Mouse (Mus musculus) CH12.LX (cell line): ENCODE measurements around the gene Prkcd. TPM values are rescaled to one million over a fixed set of nuclear protein-coding genes. Genes with fewer than 3 reads are reported as not detected.

Source experiments
- DNase-seq: peaks from one replicate; pipeline ENCODE4 v3.0.0-alpha.2; 2013; ENCODE audit errors: extremely low read depth
- H3K27ac ChIP-seq: 2 replicates; pipeline ENCODE4 v1.5.1; 2012; ENCODE audit warnings: low read depth, mild to moderate bottlenecking, control low read depth, moderate library complexity; ENCODE audit not compliant: insufficient read depth
- H3K27me3 ChIP-seq: replicated peaks from 2 replicates; pipeline ENCODE3; 2012; ENCODE audit warnings: inconsistent platforms
- H3K36me3 ChIP-seq, 2 experiments: replicated peaks in 1 of 2; 2 replicates each; pipeline versions ENCODE3 to v1.6.1; 2012; ENCODE audit warnings: inconsistent platforms in 1 of 2, low read length in 1 of 2, mild to moderate bottlenecking in 1 of 2, mixed read lengths in 1 of 2, moderate library complexity in 1 of 2; ENCODE audit not compliant: control insufficient read depth in 1 of 2, insufficient read depth in 1 of 2
- H3K4me1 ChIP-seq, 2 experiments: 2 replicates each; pipeline ENCODE4 v1.6.1; 2012; ENCODE audit warnings: inconsistent platforms in 1 of 2, moderate library complexity in 1 of 2; ENCODE audit not compliant: insufficient read depth in 2 of 2, control insufficient read depth in 1 of 2
- H3K4me2 ChIP-seq: 2 replicates; pipeline ENCODE4 v1.6.1; 2012; ENCODE audit warnings: low read depth, mild to moderate bottlenecking, control low read depth; ENCODE audit not compliant: poor library complexity, insufficient read depth, severe bottlenecking
- H3K4me3 ChIP-seq, 3 experiments: fragments of 150-350 bp in 1 of 3; sonication (generic) in 1 of 3; replicated peaks in 1 of 3; 2 replicates each; pipeline versions ENCODE3 to v1.5.1; 2011 to 2012; ENCODE audit warnings: low read depth in 2 of 3, low read length in 2 of 3, mild to moderate bottlenecking in 2 of 3, moderate library complexity in 2 of 3, control low read depth in 1 of 3, improper control_type of control experiment in 1 of 3, inconsistent platforms in 1 of 3, mixed read lengths in 1 of 3; ENCODE audit not compliant: poor library complexity in 1 of 3
- H3K79me2 ChIP-seq: replicated peaks from 2 replicates; pipeline ENCODE4 v1.6.1; 2012; ENCODE audit warnings: mild to moderate bottlenecking, moderate library complexity; ENCODE audit not compliant: control insufficient read depth, poor library complexity, insufficient read depth, severe bottlenecking; ENCODE audit errors: extremely low read depth
- H3K9ac ChIP-seq: 2 replicates; pipeline ENCODE4 v1.6.1; 2012; ENCODE audit warnings: low read depth, mild to moderate bottlenecking, control low read depth, moderate library complexity; ENCODE audit not compliant: insufficient read depth
- H3K9me3 ChIP-seq: replicated peaks from 2 replicates; pipeline ENCODE3; 2012; ENCODE audit warnings: low read length, inconsistent platforms, mixed read lengths
- CHD1 ChIP-seq: IDR thresholded peaks from 2 replicates; pipeline ENCODE4 v1.6.1; 2012; ENCODE audit warnings: low read depth, low read length, improper control_type of control experiment, inconsistent platforms
- CTCF ChIP-seq, 2 experiments: IDR thresholded peaks in 1 of 2; conservative IDR thresholded peaks in 1 of 2; 2 replicates each; pipeline ENCODE4 v1.5.1; 2011 to 2012; ENCODE audit warnings: low read depth in 2 of 2, low read length in 2 of 2, improper control_type of control experiment in 1 of 2, inconsistent platforms in 1 of 2, mild to moderate bottlenecking in 1 of 2, moderate library complexity in 1 of 2
- E2F4 ChIP-seq: IDR thresholded peaks from 2 replicates; pipeline ENCODE4 v1.6.1; 2011; ENCODE audit warnings: low read depth, low read length, improper control_type of control experiment; ENCODE audit not compliant: insufficient replicate concordance
- ELF1 ChIP-seq: IDR thresholded peaks from 2 replicates; pipeline ENCODE4 v1.6.1; 2014; ENCODE audit warnings: low read depth, mild to moderate bottlenecking, inconsistent platforms, low read length, improper control_type of control experiment
- EP300 ChIP-seq: IDR thresholded peaks from 2 replicates; pipeline ENCODE4 v1.6.1; 2011; ENCODE audit warnings: low read length, improper control_type of control experiment
- ETS1 ChIP-seq: conservative IDR thresholded peaks from 2 replicates; pipeline ENCODE4 v1.6.1; 2012; ENCODE audit warnings: low read depth, mild to moderate bottlenecking, inconsistent platforms, low read length, improper control_type of control experiment, moderate library complexity
- HCFC1 ChIP-seq: IDR thresholded peaks from 2 replicates; pipeline ENCODE4 v1.6.1; 2012; ENCODE audit warnings: low read depth, mild to moderate bottlenecking, inconsistent platforms, low read length, improper control_type of control experiment
- JUN ChIP-seq: IDR thresholded peaks from 2 replicates; pipeline ENCODE4 v1.6.1; 2011; ENCODE audit warnings: low read depth, mild to moderate bottlenecking, low read length, improper control_type of control experiment, moderate library complexity; ENCODE audit not compliant: insufficient read depth
- JUND ChIP-seq: conservative IDR thresholded peaks from 2 replicates; pipeline ENCODE4 v1.6.1; 2011; ENCODE audit warnings: low read depth, low read length, improper control_type of control experiment
- MAZ ChIP-seq: IDR thresholded peaks from 2 replicates; pipeline ENCODE4 v1.6.1; 2012; ENCODE audit warnings: low read depth, mild to moderate bottlenecking, inconsistent platforms, low read length, improper control_type of control experiment, moderate library complexity
- MXI1 ChIP-seq: IDR thresholded peaks from 2 replicates; pipeline ENCODE4 v1.6.1; 2011; ENCODE audit warnings: mild to moderate bottlenecking, low read depth, low read length, improper control_type of control experiment
- MYC ChIP-seq: IDR thresholded peaks from 2 replicates; pipeline ENCODE4 v1.6.1; 2011; ENCODE audit warnings: low read depth, mild to moderate bottlenecking, improper control_type of control experiment, low read length
- NELFE ChIP-seq: IDR thresholded peaks from 2 replicates; pipeline ENCODE4 v1.6.1; 2011; ENCODE audit warnings: low read depth, low read length, improper control_type of control experiment
- POLR2AphosphoS2 ChIP-seq: IDR thresholded peaks from 2 replicates; pipeline ENCODE4 v1.6.1; 2011; ENCODE audit warnings: low read depth, low read length, improper control_type of control experiment
- RAD21 ChIP-seq: IDR thresholded peaks from 2 replicates; pipeline ENCODE4 v1.6.1; 2011; ENCODE audit warnings: low read depth, mild to moderate bottlenecking, low read length, improper control_type of control experiment, moderate library complexity
- SIN3A ChIP-seq: IDR thresholded peaks from 2 replicates; pipeline ENCODE4 v1.6.1; 2012; ENCODE audit warnings: low read length, improper control_type of control experiment, inconsistent platforms
- SMC3 ChIP-seq: IDR thresholded peaks from 2 replicates; pipeline ENCODE4 v1.6.1; 2011; ENCODE audit warnings: low read depth, low read length, improper control_type of control experiment
- TBP ChIP-seq: conservative IDR thresholded peaks from 2 replicates; pipeline ENCODE4 v1.6.1; 2011; ENCODE audit warnings: low read depth, low read length, improper control_type of control experiment
- USF2 ChIP-seq: conservative IDR thresholded peaks from 2 replicates; pipeline ENCODE4 v1.6.1; 2011; ENCODE audit warnings: low read depth, low read length, improper control_type of control experiment
- ZC3H11A ChIP-seq: IDR thresholded peaks from 2 replicates; pipeline ENCODE4 v1.6.1; 2012; ENCODE audit warnings: low read depth, mild to moderate bottlenecking, inconsistent platforms, low read length, improper control_type of control experiment
- dilution Hi-C: fragments of 300-500 bp; cut with MboI; formaldehyde crosslinking; loops from 2 replicates; pipeline ENCODE4 v1.14.3; 2020; ENCODE audit warnings: low sequenced_read_pairs; ENCODE audit not compliant: extremely low pct_unique_long_range_greater_than_20kb, extremely low pct_ligation_motif_present
- in situ Hi-C: fragments of 300-500 bp; cut with MboI; formaldehyde crosslinking; loops from 3 replicates; pipeline ENCODE4 v1.14.3; 2019; ENCODE audit warnings: low sequenced_read_pairs, low pct_ligation_motif_present, low pct_unique_long_range_greater_than_20kb, mixed read lengths
- polyA plus RNA-seq: library from polyadenylated mRNA; unstranded; fragments of >175 nt; gene quantifications from 2 replicates; pipeline ENCODE4 v1.2.1, GENCODE M21; 2012; ENCODE audit warnings: low read depth; ENCODE audit not compliant: insufficient read length
- total RNA-seq, 2 experiments: library from RNA; depleted of rRNA; stranded (reverse); fragments of 300-350 nt in 1 of 2; fragments of >200 nt in 1 of 2; gene quantifications; 2 replicates each; pipeline ENCODE4 v1.2.3; 2012 to 2014

Gene Prkcd
- total and polyA plus RNA-seq, 3 experiments, result 109 to 186 (median 122) TPM

DNA sequence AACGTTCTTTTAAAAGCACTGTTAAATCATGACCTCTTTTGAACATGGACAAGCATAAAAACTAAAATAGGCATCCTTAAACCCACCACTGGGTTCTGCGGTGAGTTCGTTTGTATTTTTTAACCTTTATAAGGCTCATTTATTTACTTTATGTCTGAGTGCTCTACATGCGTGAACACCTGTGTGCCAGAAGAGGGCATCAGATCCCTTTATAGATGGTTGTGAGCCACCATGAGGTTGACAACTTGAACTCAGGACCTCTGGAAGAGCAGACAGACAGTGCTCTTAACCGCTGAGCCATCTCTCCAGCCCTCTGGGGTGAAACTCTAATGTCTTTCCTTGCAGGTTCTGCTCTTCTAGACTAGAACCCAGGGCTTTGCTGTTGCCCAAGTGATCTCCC lies 40.7 kb downstream of the Prkcd start:
- Histone ChIP-seq H3K9me3 (no peaks in the 10 kb centered on the region), H3K4me1 (peaks cover 15 to 50% of the 10 kb centered on the region in 2 experiments), H3K27ac (no peak overlapping the region), H3K27me3 (no peaks in the 10 kb centered on the region), H3K4me3 (no peak overlapping the region), H3K79me2 (no peaks in the 10 kb centered on the region), H3K9ac (no peak overlapping the region), H3K36me3 (no peaks in the 10 kb centered on the region), H3K4me2 (no peak overlapping the region)
- dilution Hi-C loops (no loop called here), in situ Hi-C loops (loop anchor here (5.0 to 10.0 kb wide), 3 partner anchors 42 to 269 kb away; partner anchors contain the start of gene Prkcd)
- no peak for DNase-seq
- TF ChIP-seq CTCF (conservative IDR thresholded peaks at IDR 0.05 in 1 of 2, IDR thresholded peaks at IDR 0.05 in 1 of 2; ENCODE audit: low read depth in 2 of 2, low read length in 2 of 2), result peak in 1 of 2 experiments; percentile 55; a peak in 3 of 4 replicates
- TF ChIP-seq JUN, result no peak
- TF ChIP-seq MYC, result peak; percentile 50; the same call in 1 of the 2 replicates
- TF ChIP-seq SMC3, result peak; percentile 25
- TF ChIP-seq RAD21, result peak; percentile 61

DNA sequence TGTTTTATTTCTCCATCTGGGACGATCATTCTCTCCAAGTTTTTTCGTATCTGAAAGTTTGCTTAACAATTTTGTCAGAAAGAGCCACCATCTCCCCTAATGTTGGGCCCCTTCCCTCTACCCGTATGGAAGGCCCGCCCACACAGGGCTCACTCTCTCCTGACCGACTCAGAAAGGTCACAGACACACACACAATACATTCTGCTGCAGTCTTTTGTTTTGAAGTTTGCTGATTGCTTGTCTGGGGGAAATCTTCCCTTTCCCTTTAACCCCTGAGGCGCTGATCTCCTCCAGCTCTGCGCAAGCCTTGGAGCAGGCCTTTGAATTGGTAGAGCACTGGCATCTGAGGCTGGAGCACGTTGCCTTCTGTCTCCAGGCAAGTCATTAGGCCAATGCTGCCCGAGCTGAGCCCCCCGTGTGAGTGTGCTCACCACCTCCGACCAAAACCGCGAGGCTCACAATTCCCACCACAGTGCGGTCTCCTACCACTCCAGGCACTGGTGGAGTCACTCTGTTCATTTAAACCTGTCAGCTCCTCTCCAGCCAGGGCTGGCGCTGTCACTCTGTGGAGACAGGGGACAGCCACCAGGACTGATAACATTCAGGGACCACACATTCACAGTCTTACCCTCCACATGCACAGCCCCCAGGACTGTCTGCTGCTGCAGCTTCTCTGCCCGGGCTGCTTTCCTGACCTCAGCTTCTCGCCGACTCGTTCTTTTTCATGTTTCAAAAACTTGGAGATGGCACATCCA lies 41.3 kb downstream of the Prkcd start:
- dilution Hi-C loops (no loop called here), in situ Hi-C loops (loop anchor here (5.0 to 10.0 kb wide), 3 partner anchors 43 to 270 kb away; partner anchors contain the start of gene Prkcd)
- no peaks in the 10 kb centered on the region for H3K9me3 ChIP-seq
- H3K4me1 ChIP-seq, result peaks cover 15 to 57% of the 10 kb centered on the region in 2 experiments
- TF ChIP-seq USF2 (no peak), CHD1 (no peak), E2F4 (no peak), MAZ (0 out of 2 replicates have a peak, but pooled peaks have one; percentile 27), HCFC1 (0 out of 2 replicates have a peak, but pooled peaks have one; percentile 18), ETS1 (no peak), TBP (no peak), SIN3A (0 out of 2 replicates have a peak, but pooled peaks have one; percentile 24), MXI1 (no peak), NELFE (no peak), EP300 (no peak), ELF1 (no peak), POLR2AphosphoS2 (no peak), JUND (no peak), ZC3H11A (no peak)
- no peak overlapping the region for H3K27ac ChIP-seq
- H3K4me2 ChIP-seq, result no peak overlapping the region
- DNase-seq, result no peak
- H3K79me2 ChIP-seq, result no peaks in the 10 kb centered on the region
- H3K4me3 ChIP-seq, result no peak overlapping the region
- H3K9ac ChIP-seq, result no peak overlapping the region
- H3K36me3 ChIP-seq, result no peaks in the 10 kb centered on the region
- H3K27me3 ChIP-seq, result no peaks in the 10 kb centered on the region
